Mouse (Mus musculus) cerebellum, adult 2 months (tissue): Measurements from ENCODE around the gene Sowaha.

ENCODE experiments used
- CTCF ChIP-seq: fragments of 200-500 bp; IDR thresholded peaks from 2 replicates; pipeline ENCODE4 v1.5.1; 2011; ENCODE audit warnings: low read depth, mild to moderate bottlenecking, control low read depth, low read length, moderate library complexity, borderline replicate concordance; ENCODE audit not compliant: insufficient read depth
- POLR2A ChIP-seq: fragments of 200-500 bp; IDR thresholded peaks from 2 replicates; pipeline ENCODE4 v1.6.1; 2011; ENCODE audit warnings: low read length, control low read depth, borderline replicate concordance; ENCODE audit not compliant: insufficient read depth

DNA sequence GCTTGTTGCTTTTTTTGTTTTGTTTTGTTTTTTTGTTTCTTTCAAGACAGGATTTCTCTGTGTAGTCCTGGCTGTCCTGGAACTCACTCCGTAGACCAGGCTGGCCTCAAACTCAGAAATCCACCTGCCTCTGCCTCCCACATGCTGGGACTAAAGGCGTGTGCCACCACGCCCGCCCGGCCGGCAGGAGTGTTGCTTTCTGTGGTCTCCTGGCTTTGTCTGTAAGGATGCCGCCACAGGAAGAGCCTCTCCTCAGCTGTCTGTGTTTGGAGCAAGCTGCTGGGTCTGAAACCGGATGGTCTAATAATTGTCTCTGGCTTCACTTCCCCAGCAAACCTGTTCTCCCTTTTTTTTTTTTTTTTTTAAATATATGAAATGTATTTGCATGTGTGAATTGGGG is 44.6 kb downstream of the Sowaha start:
- TF ChIP-seq POLR2A (no peak), CTCF (no peak)
